Comparison of ENCODE assay signal across 23 mouse cellular contexts in the genomic region with DNA sequence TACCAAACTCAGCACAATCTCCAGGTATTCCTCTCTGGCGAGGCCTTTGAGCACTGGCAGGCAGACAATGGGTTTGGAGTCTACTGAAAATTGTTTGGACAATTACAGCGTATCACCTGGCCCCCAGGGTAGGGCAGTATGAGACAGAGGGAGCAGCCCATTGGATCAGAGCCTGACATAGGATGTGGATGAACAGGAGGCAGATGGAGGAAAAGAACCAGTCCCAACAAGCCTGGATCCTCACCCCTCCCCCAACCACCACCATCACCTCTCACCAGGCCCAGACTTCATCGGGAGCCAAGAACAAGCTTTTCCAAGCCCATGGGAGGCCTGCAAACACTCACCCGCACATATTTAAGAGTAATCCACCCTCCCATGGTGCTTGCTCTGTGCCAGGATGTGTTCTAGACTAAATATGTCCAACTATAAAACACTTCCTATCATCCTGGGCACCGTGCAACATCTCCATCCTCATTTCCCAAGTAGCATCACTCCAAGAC. TPM values are rescaled to one million over a fixed set of nuclear protein-coding genes. Genes with fewer than 3 reads are reported as not detected.
DNase-seq lines count a peak whose midpoint lies in the region; ATAC-seq lines count a peak whose summit lies in the region.
"Had no signal": no experiment of that assay in that cellular context is flagged by ENCODE, and none has a peak within 500 bp of the region (broad histone marks: within the 10 kb centered on the region; RNA-seq: fewer than 3 reads in every experiment).

No protein-coding gene starts in this region.

- no peak overlapping the region for H3K4me3 ChIP-seq in liver, embryonic 13.5 days (replicated peaks)
- no peak overlapping the region for H3K4me3 ChIP-seq in liver, embryonic 12.5 days
- H3K4me3 ChIP-seq in limb, embryonic 10.5 days: no peak overlapping the region
- H3K4me3 ChIP-seq: embryonic facial prominence, embryonic 15.5 days; forebrain, embryonic 12.5 days; hindbrain, embryonic 12.5 days; limb, embryonic 13.5 days; midbrain, embryonic 10.5 days; midbrain, embryonic 15.5 days had no signal

- peak; percentile 49 for DNase-seq in cerebellum, adult 11-12 months
- no peak for DNase-seq in cerebellum, postnatal 10 days
- no peak for DNase-seq in liver, embryonic 13.5 days
- DNase-seq in limb, embryonic 10.5 days (ENCODE audit: low spot score): no peak
- no peak for DNase-seq in adrenal gland, postnatal 4 days (ENCODE audit: low spot score in 2 of 2)
- DNase-seq: adrenal gland, postnatal 10 days; cerebellum, adult 8-10 months; forebrain, postnatal 0 days; kidney, adult 11 months; kidney, postnatal 14 days; layer of hippocampus, adult 9-11 months; spleen, adult 18-20 months; thymus, postnatal 14 days had no signal

- H3K27ac ChIP-seq in liver, embryonic 13.5 days: no peak overlapping the region
- H3K27ac ChIP-seq in liver, embryonic 12.5 days: no peak overlapping the region
- peak overlapping the region; percentile 3; the same call in 1 of the 2 replicates for H3K27ac ChIP-seq in limb, embryonic 10.5 days
- H3K27ac ChIP-seq: embryonic facial prominence, embryonic 15.5 days; forebrain, embryonic 12.5 days; hindbrain, embryonic 12.5 days; limb, embryonic 13.5 days; midbrain, embryonic 15.5 days had no signal

- H3K27me3 ChIP-seq in liver, embryonic 13.5 days: peaks cover 30% of the 10 kb centered on the region
- peaks cover 48% of the 10 kb centered on the region for H3K27me3 ChIP-seq in liver, embryonic 12.5 days (replicated peaks)
- H3K27me3 ChIP-seq in limb, embryonic 10.5 days (ENCODE audit: low read depth, poor library complexity, severe bottlenecking): peaks cover 22% of the 10 kb centered on the region

- no peak for ATAC-seq in liver, embryonic 13.5 days (ENCODE audit: low read depth)
- no peak for ATAC-seq in liver, embryonic 12.5 days
- ATAC-seq in monocyte, adult 5-6 weeks (replicated peaks; ENCODE audit: insufficient number of reproducible peaks, low FRiP score, low TSS enrichment, poor library complexity, severe bottlenecking): no peak
- ATAC-seq: forebrain, postnatal 0 days; midbrain, embryonic 15.5 days had no signal

- H3K9ac ChIP-seq in liver, embryonic 13.5 days: 0 out of 2 replicates have a peak overlapping the region, but pooled peaks have one; percentile 14
- no peak overlapping the region for H3K9ac ChIP-seq in liver, embryonic 12.5 days
- H3K9ac ChIP-seq: embryonic facial prominence, embryonic 15.5 days; forebrain, embryonic 12.5 days; forebrain, postnatal 0 days; limb, embryonic 13.5 days; midbrain, embryonic 15.5 days had no signal

- H3K4me1 ChIP-seq in liver, embryonic 13.5 days (replicated peaks): peaks cover 89% of the 10 kb centered on the region
- H3K4me1 ChIP-seq in liver, embryonic 12.5 days: peaks cover 97% of the 10 kb centered on the region
- peaks cover 53% of the 10 kb centered on the region for H3K4me1 ChIP-seq in limb, embryonic 10.5 days

- no peaks in the 10 kb centered on the region for H3K9me3 ChIP-seq in liver, embryonic 13.5 days (replicated peaks)
- H3K9me3 ChIP-seq in liver, embryonic 12.5 days (replicated peaks): no peaks in the 10 kb centered on the region
- no peaks in the 10 kb centered on the region for H3K9me3 ChIP-seq in limb, embryonic 10.5 days (replicated peaks)
- H3K9me3 ChIP-seq: embryonic facial prominence, embryonic 15.5 days; forebrain, embryonic 12.5 days; hindbrain, embryonic 12.5 days; limb, embryonic 13.5 days; midbrain, embryonic 10.5 days; midbrain, embryonic 15.5 days had no signal

- no peaks in the 10 kb centered on the region for H3K36me3 ChIP-seq in liver, embryonic 13.5 days
- no peaks in the 10 kb centered on the region for H3K36me3 ChIP-seq in liver, embryonic 12.5 days
- H3K36me3 ChIP-seq in limb, embryonic 10.5 days: no peaks in the 10 kb centered on the region
- H3K36me3 ChIP-seq: embryonic facial prominence, embryonic 15.5 days; forebrain, embryonic 12.5 days; hindbrain, embryonic 12.5 days; limb, embryonic 13.5 days; midbrain, embryonic 10.5 days; midbrain, embryonic 15.5 days had no signal

- H3K4me2 ChIP-seq in liver, embryonic 13.5 days: no peak overlapping the region
- no peak overlapping the region for H3K4me2 ChIP-seq in liver, embryonic 12.5 days
- H3K4me2 ChIP-seq: embryonic facial prominence, embryonic 15.5 days; forebrain, embryonic 12.5 days; hindbrain, embryonic 12.5 days; limb, embryonic 13.5 days; liver, embryonic 11.5 days; midbrain, embryonic 15.5 days had no signal

- 63% methylated on average over 5 of the region's 5 CpGs for WGBS in liver, embryonic 13.5 days (ENCODE audit: insufficient replicate concordance)
- WGBS in liver, embryonic 12.5 days (ENCODE audit: insufficient replicate concordance): 69% methylated on average over 5 of the region's 5 CpGs
- WGBS in limb, embryonic 10.5 days: 76% methylated on average over 5 of the region's 5 CpGs

RNA-seq across cellular contexts. Expression of a gene that starts 6.5 kb away (rescaled TPM):
- 2.1 and 2.7 TPM in 2 replicates for polyA plus RNA-seq in liver, embryonic 13.5 days (2015; fragmentation: Nextera tagmentation; extraction: Ambion mirVana)
- polyA plus RNA-seq in liver, embryonic 12.5 days (2016; fragmentation: Nextera tagmentation; extraction: Ambion mirVana): 2.7 and 2.8 TPM in 2 replicates
- polyA plus RNA-seq in limb, embryonic 10.5 days (2016; fragmentation: Nextera tagmentation; extraction: Ambion mirVana): 10.7 and 16.0 TPM in 2 replicates
- not detected in 3 replicates for total RNA-seq in monocyte, adult 5-6 weeks (2017)
- total RNA-seq in adrenal gland, postnatal 4 days (2021): 10 to 100 TPM; 61.3 to 64.8 TPM
- total RNA-seq: neutrophil, adult 5-6 weeks had no signal

RNA-seq across cellular contexts. Expression of a gene that starts 11.7 kb away (rescaled TPM):
- polyA plus RNA-seq in liver, embryonic 13.5 days (2015; fragmentation: Nextera tagmentation; extraction: Ambion mirVana): 39.6 and 42.8 TPM in 2 replicates
- polyA plus RNA-seq in liver, embryonic 12.5 days (2016; fragmentation: Nextera tagmentation; extraction: Ambion mirVana): 44.4 and 49.4 TPM in 2 replicates
- 52.6 and 58.1 TPM in 2 replicates for polyA plus RNA-seq in limb, embryonic 10.5 days (2016; fragmentation: Nextera tagmentation; extraction: Ambion mirVana)
- 11.1 to 17.7 TPM (median 12.7 TPM) in 3 replicates for total RNA-seq in monocyte, adult 5-6 weeks (2017)
- total RNA-seq in adrenal gland, postnatal 4 days (2021): 10 to 100 TPM; 60.8 to 73.6 TPM

RNA-seq across cellular contexts. Expression of a gene that starts 41.8 kb away (rescaled TPM):
- polyA plus RNA-seq in liver, embryonic 13.5 days (2015; fragmentation: Nextera tagmentation; extraction: Ambion mirVana): 69.1 and 75.4 TPM in 2 replicates
- polyA plus RNA-seq in liver, embryonic 12.5 days (2016; fragmentation: Nextera tagmentation; extraction: Ambion mirVana): 94.9 and 97.5 TPM in 2 replicates
- 135 and 142 TPM in 2 replicates for polyA plus RNA-seq in limb, embryonic 10.5 days (2016; fragmentation: Nextera tagmentation; extraction: Ambion mirVana)
- 49.3 to 72.8 TPM (median 58.3 TPM) in 3 replicates for total RNA-seq in monocyte, adult 5-6 weeks (2017)
- total RNA-seq in adrenal gland, postnatal 4 days (2021): 10 to 100 TPM; 89.0 to 93.6 TPM
